Mouse (Mus musculus) common myeloid progenitor, adult 5-6 weeks (primary cell): ENCODE data around the gene Fzd4. TPM values are rescaled to one million over a fixed set of nuclear protein-coding genes. Genes with fewer than 3 reads are reported as not detected.
A peak's percentile ranks its signal among the peaks of the same experiment; 100 is the strongest.

Experiments
- ATAC-seq: replicated peaks from 2 replicates; pipeline ENCODE4 v1.8.0; 2016; ENCODE audit warnings: low read depth, mild to moderate bottlenecking, moderate TSS enrichment, inconsistent platforms; ENCODE audit not compliant: poor library complexity, severe bottlenecking
- total RNA-seq: library from RNA; stranded (forward); fragments of 200-1000, 187-1606 nt; gene quantifications from 2 replicates; pipeline ENCODE4 v1.2.3, GENCODE M21; 2017

Gene Fzd4
- total RNA-seq: 0.50 and 0.58 TPM in 2 replicates

DNA sequence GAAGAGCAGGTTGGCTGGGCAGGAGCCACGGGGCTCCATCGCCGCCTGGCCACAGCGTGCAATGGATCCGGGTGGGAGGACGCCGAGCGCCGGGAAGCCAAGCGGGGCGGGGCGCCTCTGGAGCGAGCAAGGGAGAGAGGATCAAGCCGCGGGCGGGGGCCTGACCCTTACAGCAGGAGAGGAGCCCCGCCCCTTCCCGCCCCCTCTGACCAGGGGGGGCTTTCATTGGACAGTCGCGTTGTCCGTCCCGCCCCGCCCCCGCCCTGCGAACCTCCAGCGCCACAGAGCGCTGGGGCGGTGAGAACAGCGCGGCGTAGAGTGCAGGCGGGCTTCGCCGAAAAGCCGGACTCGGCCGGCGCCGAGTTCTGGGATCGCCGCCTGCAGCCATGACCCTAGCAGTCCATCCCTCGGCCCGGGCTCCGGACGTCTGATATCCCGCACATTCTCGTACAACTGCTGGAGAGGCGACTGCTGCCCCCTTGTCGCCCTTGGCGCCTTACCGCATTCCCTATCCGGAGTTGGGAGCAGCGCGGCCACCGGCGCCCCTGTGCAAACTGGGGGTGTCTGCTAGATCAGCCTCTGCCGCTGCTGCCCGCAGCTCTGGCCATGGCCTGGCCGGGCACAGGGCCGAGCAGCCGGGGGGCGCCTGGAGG, at the start of gene Fzd4, which contains the start of gene Tmem135:
Gene Fzd4, plus strand, starts transcription at position 275 of the 653 bp plus-strand sequence.
Gene Tmem135, minus strand, starts transcription at position 142 of the 653 bp plus-strand sequence.
- peak; percentile 76 for ATAC-seq

DNA sequence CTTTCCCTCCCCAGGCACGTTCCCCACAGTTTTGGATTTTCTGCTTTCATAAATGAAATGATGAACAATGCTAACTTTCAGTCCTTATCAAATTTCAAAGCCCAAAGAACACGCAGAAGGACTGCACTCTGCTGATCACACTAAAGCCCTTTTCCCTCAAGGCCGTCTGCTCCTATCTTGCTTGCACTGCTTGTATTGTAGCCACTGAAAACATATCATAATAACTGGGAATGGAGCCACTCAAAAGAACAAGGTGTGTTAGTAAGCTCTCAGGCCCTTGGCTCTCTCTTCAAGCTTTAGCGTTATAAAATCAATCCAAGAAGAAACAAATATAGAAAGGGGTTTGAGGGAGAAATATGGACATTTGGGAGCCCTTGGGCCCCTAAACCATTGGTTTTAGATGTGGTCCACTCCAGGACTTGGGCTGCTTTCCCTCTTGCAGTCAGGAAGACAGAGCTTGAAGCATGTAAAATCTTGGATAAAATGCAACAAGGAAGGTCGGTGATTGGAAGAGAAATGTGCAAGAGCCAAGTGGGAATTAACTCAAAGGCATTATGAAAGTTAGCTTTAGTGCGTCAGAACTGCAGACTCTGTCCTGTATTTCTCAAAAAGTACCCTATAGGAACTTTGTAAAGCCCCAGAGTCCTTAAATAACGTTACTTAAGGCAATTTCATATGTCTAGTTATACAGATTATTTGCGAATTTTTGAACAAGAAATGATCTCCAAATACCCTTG, 48.5 kb upstream of the Fzd4 start:
- ATAC-seq: no peak

DNA sequence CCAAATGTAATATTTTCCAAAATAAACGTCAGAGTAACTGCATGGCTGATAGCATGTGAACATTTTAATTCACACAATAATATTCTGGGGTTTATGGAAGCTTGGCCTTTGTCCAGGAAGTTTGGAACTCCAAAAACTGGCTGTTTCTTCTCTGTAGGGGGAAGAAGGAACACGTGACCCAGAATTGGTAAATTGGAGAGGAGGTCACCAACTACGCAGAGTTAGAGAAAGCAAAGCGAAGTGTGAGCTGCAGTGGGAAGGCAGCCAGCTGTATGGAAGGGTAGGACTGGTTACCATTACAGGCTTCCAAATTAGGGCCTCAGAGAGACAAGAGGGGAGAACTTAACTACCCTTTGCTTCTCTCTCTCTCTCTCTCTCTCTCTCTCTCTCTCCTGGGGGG, 47.8 kb upstream of the Fzd4 start:
- no peak for ATAC-seq

DNA sequence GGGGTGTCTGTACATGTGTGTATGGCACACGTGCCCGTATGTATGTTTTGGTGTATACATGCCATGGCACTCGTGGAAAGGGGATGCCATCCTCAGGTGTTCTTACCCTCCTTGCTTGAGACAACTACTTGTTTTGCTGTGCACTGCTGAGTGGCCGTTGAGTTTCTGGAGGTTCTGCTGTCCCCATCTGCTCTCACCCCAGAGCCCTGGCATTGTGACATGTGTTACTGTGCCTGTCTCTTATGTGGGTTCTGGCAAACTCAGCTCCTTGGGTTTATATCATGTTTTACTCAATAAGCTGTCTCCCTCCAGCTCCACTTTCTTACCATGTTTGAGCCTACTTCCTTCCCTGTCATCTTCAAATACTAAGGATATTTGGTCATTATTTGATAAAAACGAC, 40.2 kb upstream of the Fzd4 start:
- ATAC-seq: no peak

DNA sequence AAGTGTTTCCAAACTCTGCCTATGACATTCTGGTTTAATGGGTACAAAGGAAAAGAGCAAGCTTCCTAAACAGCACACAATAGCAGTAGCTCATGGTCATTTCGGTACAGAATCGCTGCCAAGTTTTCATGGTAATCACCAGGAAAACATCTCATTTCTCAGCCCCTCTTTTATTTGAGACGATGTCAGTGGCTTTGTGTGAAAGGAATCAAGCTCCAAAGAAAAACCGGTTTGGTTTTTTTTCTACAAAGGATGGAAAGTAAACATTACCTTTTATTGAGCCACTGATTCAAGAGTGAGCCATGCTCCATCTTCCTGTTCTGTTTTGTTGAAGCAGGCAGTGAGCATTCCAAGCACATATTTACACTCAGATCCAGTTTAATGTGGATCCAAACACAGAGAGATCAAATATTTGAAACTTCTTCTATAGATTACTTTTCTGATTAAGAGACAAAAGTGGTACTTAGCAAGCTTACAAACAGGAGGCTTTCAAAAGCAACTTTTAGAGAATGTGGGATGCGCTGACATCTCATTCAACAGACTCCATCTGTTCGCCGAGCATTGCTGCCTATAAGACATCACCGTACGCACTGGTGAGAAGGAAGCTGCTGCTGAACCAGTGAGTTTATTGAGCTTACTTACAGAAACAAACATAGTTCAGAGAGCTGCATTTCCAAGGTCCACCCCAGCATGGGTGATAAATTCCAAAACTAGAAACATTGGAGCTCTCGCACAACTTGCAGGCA, 38.8 kb upstream of the Fzd4 start:
- no peak for ATAC-seq

DNA sequence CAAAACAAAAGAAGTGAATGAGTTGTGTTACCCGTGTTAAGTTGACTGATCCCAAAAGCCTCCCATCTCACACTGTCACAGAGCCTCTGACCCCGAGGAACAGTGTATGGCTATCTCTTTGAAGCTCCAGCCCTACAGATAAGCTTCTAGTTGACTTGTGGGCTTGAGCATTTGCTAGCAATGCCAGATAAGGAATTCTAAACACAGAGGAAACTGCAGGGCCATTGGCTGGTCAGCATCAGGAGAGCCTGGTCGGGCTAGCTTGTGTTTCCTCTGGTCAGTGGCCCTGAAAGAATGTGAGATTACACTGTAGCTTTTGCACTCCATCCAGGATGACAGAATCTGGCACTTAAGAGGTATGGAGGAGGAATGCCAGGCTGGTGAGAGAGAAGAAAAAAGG, 36.5 kb upstream of the Fzd4 start:
- ATAC-seq: no peak; the same call in 1 of the 2 replicates

DNA sequence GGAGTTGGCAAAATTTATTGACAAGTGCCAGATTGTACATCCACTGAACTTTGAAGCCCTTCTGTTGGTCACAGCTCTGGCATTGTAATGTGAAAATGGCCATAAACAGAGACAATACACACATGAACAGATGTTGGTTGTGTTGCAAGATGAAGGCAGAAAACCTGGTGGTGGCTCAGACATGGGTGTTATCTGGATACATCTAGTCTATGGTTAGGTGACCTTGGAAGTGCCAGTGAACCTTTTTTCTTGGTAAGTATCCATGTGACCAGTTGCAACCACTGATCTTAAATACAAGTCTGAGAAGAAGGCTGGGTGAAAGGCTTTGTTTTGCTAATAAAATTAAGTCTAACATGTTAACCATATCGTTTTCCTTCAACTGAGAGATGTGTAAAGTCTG, 34.1 kb upstream of the Fzd4 start:
- no peak for ATAC-seq

DNA sequence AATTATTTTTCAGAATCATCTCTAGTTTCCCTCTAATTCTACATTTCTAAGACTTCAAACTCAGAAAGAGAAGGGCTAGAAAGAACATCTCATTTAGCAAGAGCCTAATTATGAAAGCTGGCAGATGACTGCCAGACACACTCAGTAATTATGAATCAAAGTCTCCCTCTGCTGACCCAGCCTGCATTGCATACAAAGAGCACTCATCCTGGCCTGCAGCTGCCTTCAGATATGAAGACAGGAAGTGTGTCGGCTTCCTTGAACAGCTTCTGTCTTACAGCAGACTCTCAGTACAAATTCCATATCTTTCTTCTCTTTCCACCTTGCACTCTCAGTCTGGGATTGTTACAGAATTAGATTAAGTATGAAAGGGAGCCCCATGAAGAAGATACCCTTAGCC, 33.2 kb upstream of the Fzd4 start:
- ATAC-seq: peak; percentile 95

DNA sequence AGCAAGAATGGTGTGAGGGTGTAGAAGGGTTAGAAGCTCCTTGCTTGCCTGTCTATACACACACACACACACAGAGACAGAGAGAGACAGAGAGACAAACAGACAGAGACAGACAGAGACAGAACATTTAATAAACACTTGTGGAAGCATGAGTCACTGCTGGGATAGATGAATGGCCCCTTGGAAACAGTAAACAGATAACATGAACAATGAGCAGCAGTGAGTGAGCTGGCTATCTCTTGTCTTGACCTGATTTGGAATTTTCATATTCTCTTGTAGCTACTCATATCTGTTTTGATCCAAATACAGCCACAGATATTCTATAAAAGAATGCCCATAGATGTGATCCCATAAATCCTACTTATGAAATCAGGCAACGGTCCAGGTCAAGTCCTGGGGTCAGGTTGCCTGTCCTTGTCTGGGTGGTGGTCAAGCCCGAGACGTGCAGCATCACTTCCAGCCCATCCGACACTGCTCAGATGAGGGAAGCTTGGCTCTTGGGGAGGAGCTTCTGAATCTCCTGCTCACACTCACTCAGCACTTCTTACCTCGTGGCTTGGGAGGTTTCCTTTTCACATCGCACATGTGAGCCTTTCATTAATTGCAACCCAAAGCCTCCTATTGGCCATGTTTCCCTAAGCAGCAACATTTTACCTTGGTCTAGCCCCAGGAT, 32.4 kb upstream of the Fzd4 start:
- ATAC-seq: 0 out of 2 replicates have a peak, but pooled peaks have one; percentile 25

DNA sequence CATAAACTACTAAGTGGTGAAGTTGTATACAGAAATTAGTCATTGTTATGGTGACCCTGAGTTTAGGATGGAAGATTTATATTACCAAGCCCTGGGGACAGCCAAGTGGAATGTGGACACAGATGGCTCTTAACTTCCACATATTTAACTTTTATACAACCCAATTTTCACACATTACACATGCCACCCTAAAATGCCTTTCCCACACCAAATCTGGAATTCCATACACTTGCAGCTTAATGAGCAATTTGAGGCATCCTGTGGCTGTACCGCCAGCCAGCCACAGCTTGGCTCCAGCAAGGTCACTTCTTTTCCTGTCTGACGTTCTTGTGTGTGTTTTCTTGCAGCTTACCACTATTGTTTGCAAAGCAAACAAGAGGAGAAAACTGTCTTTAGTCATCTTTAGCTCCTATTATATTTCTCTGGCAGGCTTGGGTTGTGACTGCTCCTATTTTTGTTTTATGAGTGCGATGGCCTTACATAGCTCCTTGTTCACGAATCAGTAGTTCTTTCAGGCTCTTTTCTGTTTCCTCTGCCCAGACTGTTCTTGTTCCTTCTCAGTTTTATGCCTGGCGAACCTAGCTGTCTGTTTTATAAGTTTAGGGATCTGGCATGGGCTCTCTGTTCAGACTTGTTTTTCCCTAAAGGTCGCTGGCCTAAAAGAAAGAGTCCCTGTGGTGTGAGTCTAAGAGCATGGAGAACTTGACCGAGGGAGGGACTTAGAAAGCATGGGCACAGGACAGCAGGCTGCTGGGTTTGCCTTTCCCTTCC, 23.0 kb upstream of the Fzd4 start:
- no peak for ATAC-seq

DNA sequence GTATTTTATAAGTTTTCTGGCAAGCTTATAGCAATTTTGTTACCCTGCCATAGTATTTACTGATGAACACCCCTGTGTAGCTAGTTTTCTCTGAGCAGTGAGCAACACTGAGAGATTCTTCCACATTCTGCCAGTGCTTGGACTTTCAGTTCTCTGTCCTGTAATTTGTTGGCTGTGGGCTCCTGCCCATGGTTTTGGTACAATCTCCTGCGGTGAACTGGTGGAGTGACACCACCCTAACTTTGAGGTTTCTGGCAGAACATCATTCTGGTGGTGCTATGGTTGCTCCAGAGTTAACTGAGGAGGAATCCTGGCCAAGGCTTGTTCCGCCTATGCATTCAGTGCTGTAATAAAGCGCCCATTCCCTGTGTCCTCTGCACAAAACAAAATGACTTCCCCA, 21.3 kb upstream of the Fzd4 start:
- ATAC-seq: peak; percentile 74

DNA sequence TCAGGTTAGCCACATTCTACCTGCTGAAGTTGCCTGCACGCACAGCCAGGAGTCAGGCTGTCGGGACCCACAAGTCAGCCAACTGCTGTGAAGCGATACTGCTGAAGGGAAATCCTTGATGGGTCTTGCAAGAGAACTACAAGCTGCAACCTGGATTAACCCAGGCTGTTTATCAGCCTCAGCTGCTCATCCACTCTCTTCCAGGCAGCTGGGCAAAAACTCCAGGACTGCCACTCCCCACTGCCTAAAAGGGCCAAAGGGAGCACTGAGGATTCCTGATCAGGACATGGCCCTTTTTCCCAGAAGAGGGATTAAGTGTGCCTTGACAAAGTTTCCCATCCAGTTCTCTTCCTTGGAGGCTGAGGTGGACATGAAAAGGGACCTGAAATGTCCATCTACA, 15.2 kb upstream of the Fzd4 start:
- no peak for ATAC-seq

DNA sequence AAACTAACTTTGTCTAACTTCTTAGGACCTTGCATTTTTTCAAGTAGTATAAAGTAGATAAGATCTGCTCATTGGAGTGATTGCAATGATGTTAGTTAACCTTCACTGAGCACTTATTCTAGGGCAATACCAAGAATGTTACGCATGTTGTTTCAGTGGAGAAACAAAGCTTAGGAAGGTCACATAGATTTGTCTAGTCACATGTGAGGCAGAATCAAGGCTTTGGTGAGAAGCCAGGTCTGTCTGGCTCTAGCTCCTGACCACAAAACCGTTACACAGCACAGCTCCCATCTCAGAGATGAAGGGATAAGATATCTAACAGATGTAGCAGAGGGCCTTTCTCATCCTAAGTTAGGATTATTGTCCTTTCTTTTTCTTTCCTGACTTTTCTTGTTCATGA, 13.5 kb upstream of the Fzd4 start:
- ATAC-seq: 0 out of 2 replicates have a peak, but pooled peaks have one; percentile 27

DNA sequence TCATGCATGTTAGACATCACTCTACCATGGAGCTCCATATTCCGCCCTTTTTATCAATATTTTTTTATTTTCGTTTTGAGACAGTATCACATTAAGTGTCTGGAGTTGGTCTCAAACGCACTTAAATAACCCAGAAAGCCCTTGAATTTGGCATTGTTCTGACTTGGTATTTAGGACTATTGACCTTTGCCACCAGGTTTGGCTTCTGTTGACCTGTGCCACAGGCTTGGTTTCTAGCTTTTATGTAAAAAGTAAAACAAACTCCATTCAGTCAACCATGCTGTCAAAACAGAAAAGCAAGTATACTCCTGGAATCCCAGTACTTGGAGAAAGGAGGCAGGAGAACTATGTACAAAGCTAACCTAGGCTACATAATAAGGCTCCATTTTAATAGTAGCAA, 12.9 kb upstream of the Fzd4 start:
- no peak for ATAC-seq

DNA sequence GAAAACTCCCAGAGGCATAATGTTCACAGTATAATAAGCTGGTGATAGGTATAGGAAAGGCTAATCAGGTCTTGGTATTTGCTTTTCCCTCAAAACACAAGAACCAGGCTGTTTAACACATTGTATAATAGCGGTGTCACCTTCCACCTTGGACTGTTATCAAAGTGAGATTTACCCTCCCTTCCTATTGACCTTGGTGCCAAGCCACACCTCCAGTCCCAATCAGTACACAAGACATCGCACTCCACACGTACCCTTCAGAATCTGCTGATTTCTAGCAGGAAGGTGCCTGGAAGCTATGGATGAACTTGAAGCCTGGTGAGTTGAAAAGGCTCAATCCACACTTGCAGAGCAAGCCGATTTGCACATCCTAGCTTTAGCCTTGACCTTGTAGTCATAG, 12.3 kb upstream of the Fzd4 start:
- ATAC-seq: no peak

DNA sequence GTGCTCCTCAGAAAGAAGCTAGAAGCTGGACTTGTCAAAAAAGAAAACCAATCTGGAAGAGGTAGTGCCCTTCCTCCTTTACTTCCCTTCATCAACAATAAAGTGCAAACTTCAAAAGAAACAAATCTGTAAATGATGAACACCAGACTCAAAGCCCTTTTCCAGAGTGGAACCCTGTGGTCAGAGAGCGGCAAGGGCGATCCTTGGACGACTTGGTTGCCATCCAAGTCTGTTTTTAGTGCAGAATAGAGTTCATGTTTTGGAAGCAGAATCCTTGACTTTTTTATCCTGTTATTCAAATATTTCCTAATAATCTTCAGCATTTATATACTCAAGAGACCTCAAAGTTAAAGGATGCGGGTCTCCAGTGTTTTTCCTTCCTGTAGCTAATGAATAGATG, 11.8 kb upstream of the Fzd4 start:
- no peak for ATAC-seq

DNA sequence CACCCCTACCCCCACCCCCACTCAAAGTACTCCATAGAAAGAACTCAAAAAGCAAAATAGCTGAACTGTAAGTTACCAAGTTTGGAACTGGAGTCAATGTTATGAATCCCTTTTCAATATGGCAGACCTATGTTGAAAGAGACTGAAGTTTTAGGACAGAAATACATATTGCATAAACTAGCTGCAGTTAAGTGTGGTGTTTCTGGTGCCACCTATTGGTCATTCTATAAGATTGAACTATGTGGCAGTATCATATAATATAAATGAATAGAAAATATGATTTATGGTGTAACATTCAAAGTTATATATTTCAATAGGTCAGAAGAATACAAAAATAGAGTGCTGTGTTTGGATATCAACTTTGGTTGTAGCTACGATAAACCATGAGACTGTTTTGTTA, 11.3 kb upstream of the Fzd4 start:
- ATAC-seq: peak; percentile 66; the same call in 1 of the 2 replicates

DNA sequence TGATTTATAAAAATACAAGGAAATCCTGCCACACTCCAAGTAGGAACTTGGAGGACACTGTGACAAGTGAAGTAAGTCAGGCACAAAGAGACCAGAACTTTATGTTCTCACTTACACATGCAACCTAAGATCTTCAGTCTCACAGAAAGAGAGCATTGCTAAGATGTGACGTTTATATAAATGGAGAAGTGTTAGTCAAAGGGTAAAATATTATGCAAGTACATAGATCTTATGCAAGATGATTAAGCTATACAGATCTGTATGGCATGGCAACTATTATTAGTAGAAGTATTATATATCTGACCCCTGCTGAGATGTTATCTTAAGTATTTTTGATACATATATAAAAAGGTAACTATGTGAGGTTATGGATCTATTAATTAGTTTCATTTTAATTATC, 8.8 kb upstream of the Fzd4 start:
- no peak for ATAC-seq

DNA sequence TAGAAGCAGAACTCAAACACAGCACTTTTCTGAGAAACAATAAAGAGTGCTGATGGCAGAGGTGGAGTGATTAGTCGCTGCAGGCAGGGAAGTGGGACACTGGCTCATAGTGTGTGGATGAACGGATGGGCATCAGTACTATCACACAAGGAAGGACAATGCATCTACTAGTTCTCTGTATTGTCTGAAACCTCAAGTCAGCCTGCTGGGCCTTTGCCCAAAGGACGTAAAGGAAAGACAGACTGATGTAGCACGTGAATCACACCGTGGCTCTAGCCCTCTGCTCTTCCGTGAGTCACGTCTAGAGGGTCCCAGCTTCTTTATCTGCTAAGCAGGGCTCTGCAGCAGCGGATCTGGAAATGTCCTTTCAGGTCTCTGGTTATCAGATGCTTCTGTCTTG, 7.8 kb upstream of the Fzd4 start:
- ATAC-seq: no peak
